Mouse (Mus musculus) liver, postnatal 0 days (tissue): ENCODE results near the gene Kiz. TPM values are rescaled to one million over a fixed set of nuclear protein-coding genes. Genes with fewer than 3 reads are reported as not detected.

ENCODE experiments used
- ATAC-seq: fragments of 200-750 bp; cut with Nextera tagmentation; 2 replicates; pipeline ENCODE4 v1.8.0; 2017; ENCODE audit warnings: mild to moderate bottlenecking, moderate library complexity
- DNase-seq: peaks from one replicate; pipeline ENCODE4 v3.0.0-alpha.2; 2016
- H3K27ac ChIP-seq: fragments of 300-500 bp; sonication (generic); 2 replicates; pipeline ENCODE4 v1.5.1; 2014; ENCODE audit warnings: antibody characterized with exemption, moderate library complexity, mild to moderate bottlenecking, low read depth
- H3K27me3 ChIP-seq: fragments of 300-500 bp; sonication (generic); 2 replicates; pipeline ENCODE4 v1.6.1; 2014; ENCODE audit warnings: low read length, control low read depth, mixed read lengths; ENCODE audit not compliant: insufficient read depth
- H3K36me3 ChIP-seq: fragments of 300-500 bp; sonication (generic); replicated peaks from 2 replicates; pipeline ENCODE4 v1.6.1; 2014; ENCODE audit warnings: mild to moderate bottlenecking, control low read depth, low read length, moderate library complexity, mixed read lengths; ENCODE audit not compliant: insufficient read depth
- H3K4me1 ChIP-seq: fragments of 300-500 bp; sonication (generic); 2 replicates; pipeline ENCODE4 v1.6.1; 2014; ENCODE audit warnings: antibody characterized with exemption, mild to moderate bottlenecking, control low read depth; ENCODE audit not compliant: insufficient read depth
- H3K4me2 ChIP-seq: fragments of 300-500 bp; sonication (generic); 2 replicates; pipeline ENCODE4 v1.6.1; 2014; ENCODE audit warnings: low read depth, mild to moderate bottlenecking, low read length, moderate library complexity, mixed read lengths
- H3K4me3 ChIP-seq: fragments of 300-500 bp; sonication (generic); 2 replicates; pipeline ENCODE4 v1.5.1; 2014; ENCODE audit warnings: low read depth, low read length
- H3K9ac ChIP-seq: fragments of 300-500 bp; sonication (generic); replicated peaks from 2 replicates; pipeline ENCODE4 v1.6.1; 2014; ENCODE audit warnings: mild to moderate bottlenecking, moderate library complexity
- H3K9me3 ChIP-seq: fragments of 300-500 bp; sonication (generic); 2 replicates; pipeline ENCODE4 v1.6.1; 2016; ENCODE audit warnings: mild to moderate bottlenecking, control low read depth, low read length, mixed read lengths
- CTCF ChIP-seq: sonication (generic); IDR thresholded peaks from 2 replicates; pipeline ENCODE4 v1.5.1; 2016; ENCODE audit warnings: antibody characterized with exemption, low read depth
- EP300 ChIP-seq: IDR thresholded peaks from 2 replicates; pipeline ENCODE4 v1.6.1; 2016; ENCODE audit warnings: antibody characterized with exemption, low read depth, mild to moderate bottlenecking
- WGBS: fragments of 180-500 bp; shearing (Covaris S2); extraction: QIAGEN DNeasy Blood & Tissue Kit; methylation state at CpG from one replicate; pipeline ENCODE4 v1.1.7; 2014; ENCODE audit not compliant: insufficient replicate concordance; 5-methylcytosine and 5-hydroxymethylcytosine counted together
- polyA plus RNA-seq: library from polyadenylated mRNA; unstranded; fragments of >200 nt; fragmentation: Nextera tagmentation; extraction: Ambion mirVana; gene quantifications from 2 replicates; pipeline ENCODE4 v1.2.1, GENCODE M21; 2015

Gene Kiz
- polyA plus RNA-seq, 1 experiment from 2014 or later: 8.2 TPM

GRCm38 (mm10) chr2:147012141-147012622 is 156.5 kb downstream of the Kiz start:
- Histone ChIP-seq H3K36me3 (no peaks in the 10 kb centered on the region), H3K27me3 (no peaks in the 10 kb centered on the region), H3K4me3 (peak overlapping the region; percentile 96), H3K9ac (peak overlapping the region; percentile 96), H3K27ac (peak overlapping the region; percentile 99), H3K4me1 (peaks cover 16% of the 10 kb centered on the region), H3K9me3 (no peaks in the 10 kb centered on the region), H3K4me2 (peak overlapping the region; percentile 88)
- ATAC-seq (no peak), DNase-seq (no peak)
- 18% methylated on average over 7 of the region's 7 CpGs for WGBS
- TF ChIP-seq CTCF: no peak
- TF ChIP-seq EP300: no peak

GRCm38 (mm10) chr2:147012623-147013184 is 157.0 kb downstream of the Kiz start, which contains the start of gene Xrn2:
TSS of gene Xrn2 (plus strand) at chr2:147012996.
- Histone ChIP-seq H3K4me2 (peak within 1 kb of the TSS; percentile 88), H3K9me3 (no peaks in the 10 kb centered on the region)
- under 1% methylated on average over 37 of the region's 37 CpGs for WGBS

GRCm38 (mm10) chr2:147013194-147013969 is 157.7 kb downstream of the Kiz start:
- peaks cover 16% of the 10 kb centered on the region for H3K4me1 ChIP-seq
- H3K27me3 ChIP-seq: no peaks in the 10 kb centered on the region
- H3K9me3 ChIP-seq: no peaks in the 10 kb centered on the region
- H3K4me3 ChIP-seq: peak overlapping the region; percentile 96
- no peaks in the 10 kb centered on the region for H3K36me3 ChIP-seq
- H3K4me2 ChIP-seq: peak overlapping the region; percentile 88
- peak overlapping the region; percentile 96 for H3K9ac ChIP-seq
- DNase-seq (peak; percentile 82), ATAC-seq (peak; percentile 84)
- no peak for TF ChIP-seq EP300
- no peak for TF ChIP-seq CTCF
- peak overlapping the region; percentile 99 for H3K27ac ChIP-seq
- 1% methylated on average over 52 of the region's 59 CpGs for WGBS

More at GRCm38 (mm10) chr2:147012623-147013184, 157.0 kb downstream of the Kiz start, which contains the start of gene Xrn2:
- ATAC-seq: peak; percentile 92
- Histone ChIP-seq H3K27me3 (no peaks in the 10 kb centered on the region), H3K9ac (peak within 1 kb of the TSS; percentile 96), H3K4me1 (peaks cover 16% of the 10 kb centered on the region), H3K36me3 (no peaks in the 10 kb centered on the region), H3K27ac (peak within 1 kb of the TSS; percentile 99), H3K4me3 (peak within 1 kb of the TSS; percentile 96)
- TF ChIP-seq CTCF (no peak), EP300 (0 out of 2 replicates have a peak, but pooled peaks have one; percentile 49)
- DNase-seq: peak; percentile 96

- no peak for ATAC-seq
- Histone ChIP-seq H3K27ac (peak overlapping the region; percentile 99), H3K9me3 (no peaks in the 10 kb centered on the region), H3K36me3 (no peaks in the 10 kb centered on the region), H3K9ac (peak overlapping the region; percentile 96), H3K4me1 (peaks cover 16% of the 10 kb centered on the region), H3K4me3 (peak overlapping the region; percentile 96), H3K27me3 (no peaks in the 10 kb centered on the region), H3K4me2 (peak overlapping the region; percentile 88)
- TF ChIP-seq EP300: no peak
- TF ChIP-seq CTCF: no peak
- no peak for DNase-seq
- WGBS: 19% methylated on average over 15 of the region's 15 CpGs
Observed at GRCm38 (mm10) chr2:147014101-147014886, 158.6 kb downstream of the Kiz start.

Other genes with a start within 250 kb of the Kiz start
- 28.9 and 30.7 TPM in 2 replicates for gene Xrn2, start 157.1 kb downstream of the Kiz start, polyA plus RNA-seq
- gene Nkx2-4, start 229.6 kb downstream of the Kiz start, polyA plus RNA-seq: not detected in 2 replicates